In the genomic region with DNA sequence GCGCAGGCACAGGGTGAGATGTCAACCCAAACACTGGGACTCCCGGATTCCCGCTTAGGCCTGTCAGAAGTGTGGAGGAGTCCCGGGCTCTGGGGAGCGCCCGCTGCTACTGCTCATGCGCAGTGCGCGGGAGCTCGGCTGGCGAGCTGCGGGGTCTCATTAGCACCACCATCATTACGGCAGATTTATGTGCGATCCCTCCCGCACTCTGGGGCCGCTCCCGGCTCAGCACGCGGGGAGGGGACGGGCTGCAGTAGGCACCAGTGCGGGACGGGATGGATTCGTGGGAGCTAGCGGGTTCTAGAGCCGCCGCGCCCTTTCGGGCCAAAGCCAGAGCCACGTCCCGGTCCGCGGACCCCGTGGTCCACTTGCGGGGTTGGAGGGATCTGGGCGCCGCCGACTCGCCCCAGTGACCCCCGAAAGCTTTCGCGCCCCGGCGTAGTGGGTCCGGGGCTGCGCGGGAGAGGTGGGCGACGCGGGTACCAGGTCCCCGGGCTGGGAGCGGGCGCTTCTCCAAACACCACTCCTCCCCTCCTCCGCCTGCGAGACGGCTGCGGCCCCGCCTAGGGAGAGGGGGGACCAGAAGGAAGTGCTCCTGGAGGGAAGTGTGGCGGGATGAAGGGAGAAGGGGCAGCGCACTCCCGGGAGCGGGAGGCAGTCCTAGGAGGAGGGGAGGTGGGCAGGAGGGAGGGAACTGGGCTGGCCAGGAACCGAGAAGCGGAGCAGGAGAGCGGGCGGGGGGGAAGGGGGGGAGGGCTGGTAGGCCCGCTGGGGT, we compare ENCODE assay signal across 8 mouse cellular contexts. TPM values are rescaled to one million over a fixed set of nuclear protein-coding genes. Genes with fewer than 3 reads are reported as not detected.
DNase-seq lines count a peak whose midpoint lies in the region; ATAC-seq and TF ChIP-seq lines count a peak whose summit lies in the region.

No protein-coding gene starts in this region.

- no peak for TF ChIP-seq CTCF in liver, postnatal 0 days (IDR thresholded peaks at IDR 0.05; ENCODE audit: low read depth)
- no peak for TF ChIP-seq CTCF in olfactory bulb, adult 2 months (IDR thresholded peaks at IDR 0.05; ENCODE audit: insufficient read depth, low read depth, low read length)

- peak; percentile 90 for ATAC-seq in kidney, embryonic 14.5 days (ENCODE audit: low FRiP score, low TSS enrichment)
- no peak for ATAC-seq in liver, postnatal 0 days

- H3K27me3 ChIP-seq in kidney, embryonic 14.5 days (ENCODE audit: control insufficient read depth, insufficient read depth, low read length): peaks cover 3% of the 10 kb centered on the region; the same call in 1 of the 2 replicates
- H3K27me3 ChIP-seq in liver, postnatal 0 days (ENCODE audit: insufficient read depth, low read length): peaks cover 35% of the 10 kb centered on the region

- no peak for TF ChIP-seq EP300 in liver, postnatal 0 days (IDR thresholded peaks at IDR 0.05; ENCODE audit: low read depth)

- H3K27ac ChIP-seq in kidney, embryonic 14.5 days (ENCODE audit: low read depth, low read length): peak overlapping the region; percentile 60
- H3K27ac ChIP-seq in liver, postnatal 0 days (ENCODE audit: low read depth): no peak overlapping the region
- no peak overlapping the region for H3K27ac ChIP-seq in olfactory bulb, adult 2 months (ENCODE audit: insufficient read depth, low read depth, low read length)

- no peak for DNase-seq in kidney, adult 9 months
- peak; percentile 78 for DNase-seq in embryo, embryonic 10.5 days (ENCODE audit: low spot score)
- peak; percentile 48 to 59 for DNase-seq in heart, adult 9 months (ENCODE audit: low spot score in 2 of 2)
- DNase-seq in kidney, postnatal 10 days: peak; percentile 76
- peak; percentile 21 for DNase-seq in liver, postnatal 0 days
- DNase-seq in T-cell, adult 2 months (ENCODE audit: low spot score): no peak

- H3K4me3 ChIP-seq in kidney, embryonic 14.5 days (ENCODE audit: low read length): peak overlapping the region; percentile 69
- H3K4me3 ChIP-seq in liver, postnatal 0 days (ENCODE audit: low read depth, low read length): peak overlapping the region; percentile 56
- H3K4me3 ChIP-seq in olfactory bulb, adult 2 months (ENCODE audit: insufficient read depth, low read depth, low read length): peak overlapping the region; percentile 65

- no peaks in the 10 kb centered on the region for H3K36me3 ChIP-seq in kidney, embryonic 14.5 days (ENCODE audit: control insufficient read depth, insufficient read depth, low read length)
- H3K36me3 ChIP-seq in liver, postnatal 0 days (replicated peaks; ENCODE audit: insufficient read depth, low read length): no peaks in the 10 kb centered on the region

- H3K4me2 ChIP-seq in kidney, embryonic 14.5 days (replicated peaks; ENCODE audit: low read depth, low read length): peak overlapping the region; percentile 99
- H3K4me2 ChIP-seq in liver, postnatal 0 days (ENCODE audit: low read depth, low read length): peak overlapping the region; percentile 81

- under 1% methylated on average over 57 of the region's 66 CpGs for WGBS in kidney, embryonic 14.5 days
- WGBS in liver, postnatal 0 days (ENCODE audit: insufficient replicate concordance): under 1% methylated on average over 58 of the region's 66 CpGs
- WGBS in olfactory bulb, adult 2 months: under 1% methylated on average over 60 of the region's 66 CpGs

- peaks cover 14% of the 10 kb centered on the region for H3K4me1 ChIP-seq in kidney, embryonic 14.5 days (ENCODE audit: control insufficient read depth, insufficient read depth, low read length)
- H3K4me1 ChIP-seq in liver, postnatal 0 days (ENCODE audit: insufficient read depth): peaks cover 14% of the 10 kb centered on the region
- peaks cover 23% of the 10 kb centered on the region for H3K4me1 ChIP-seq in olfactory bulb, adult 2 months (ENCODE audit: control insufficient read depth, insufficient read depth, low read length)

- 0 out of 2 replicates have a peak, but pooled peaks have one; percentile 29 for TF ChIP-seq POLR2A in olfactory bulb, adult 2 months (IDR thresholded peaks at IDR 0.05; ENCODE audit: insufficient read depth, low read depth, low read length)

- no peaks in the 10 kb centered on the region for H3K9me3 ChIP-seq in kidney, embryonic 14.5 days (ENCODE audit: control insufficient read depth, low read length)
- no peaks in the 10 kb centered on the region for H3K9me3 ChIP-seq in liver, postnatal 0 days (ENCODE audit: low read length)

- H3K9ac ChIP-seq in kidney, embryonic 14.5 days (ENCODE audit: low read depth, low read length): peak overlapping the region; percentile 80
- 0 out of 2 replicates have a peak overlapping the region, but pooled peaks have one; percentile 22 for H3K9ac ChIP-seq in liver, postnatal 0 days (replicated peaks)

RNA-seq across cellular contexts. Expression of a gene that starts 24.8 kb away (rescaled TPM):
- polyA plus RNA-seq in kidney, embryonic 14.5 days (2014; fragmentation: Nextera tagmentation; extraction: Ambion mirVana): 24.4 and 27.5 TPM in 2 replicates
- polyA plus RNA-seq in liver, postnatal 0 days (2015; fragmentation: Nextera tagmentation; extraction: Ambion mirVana): 0.96 and 1.5 TPM in 2 replicates
- polyA plus RNA-seq in olfactory bulb, adult 2 months (2012; ENCODE audit: insufficient read depth, insufficient read length, low replicate concordance, missing spikeins): 113 TPM in 1 of 2 replicates, not detected in the other

Comparison
In these comparisons a context has a peak if more than half of its experiments do, and no peak if none do; other contexts are left out.
1. DNase-seq: peak in embryo, embryonic 10.5 days (single experiment), heart, adult 9 months (2 of 2), kidney, postnatal 10 days (single experiment) and liver, postnatal 0 days (single experiment); none in kidney, adult 9 months (single experiment) and T-cell, adult 2 months (single experiment).
2. RNA of a gene that starts 24.8 kb away (polyA plus RNA-seq): 113 TPM in olfactory bulb, adult 2 months and 24.4 to 27.5 TPM in kidney, embryonic 14.5 days; 0.96 to 1.5 TPM in liver, postnatal 0 days; every median in the first group is over 10 times any median in the second.
3. Peak in every context shown above with its lines, with median percentiles within 50 percentile points of each other: H3K4me3 ChIP-seq.